Mouse (Mus musculus): ENCODE results near the gene Heg1. TPM values are rescaled to one million over a fixed set of nuclear protein-coding genes. Genes with fewer than 3 reads are reported as not detected.
A peak's percentile ranks its signal among the peaks of the same experiment; 100 is the strongest.

The Heg1 gene
- polyA plus RNA-seq, 2 experiments, result 3.2 to 3.5 TPM

DNA sequence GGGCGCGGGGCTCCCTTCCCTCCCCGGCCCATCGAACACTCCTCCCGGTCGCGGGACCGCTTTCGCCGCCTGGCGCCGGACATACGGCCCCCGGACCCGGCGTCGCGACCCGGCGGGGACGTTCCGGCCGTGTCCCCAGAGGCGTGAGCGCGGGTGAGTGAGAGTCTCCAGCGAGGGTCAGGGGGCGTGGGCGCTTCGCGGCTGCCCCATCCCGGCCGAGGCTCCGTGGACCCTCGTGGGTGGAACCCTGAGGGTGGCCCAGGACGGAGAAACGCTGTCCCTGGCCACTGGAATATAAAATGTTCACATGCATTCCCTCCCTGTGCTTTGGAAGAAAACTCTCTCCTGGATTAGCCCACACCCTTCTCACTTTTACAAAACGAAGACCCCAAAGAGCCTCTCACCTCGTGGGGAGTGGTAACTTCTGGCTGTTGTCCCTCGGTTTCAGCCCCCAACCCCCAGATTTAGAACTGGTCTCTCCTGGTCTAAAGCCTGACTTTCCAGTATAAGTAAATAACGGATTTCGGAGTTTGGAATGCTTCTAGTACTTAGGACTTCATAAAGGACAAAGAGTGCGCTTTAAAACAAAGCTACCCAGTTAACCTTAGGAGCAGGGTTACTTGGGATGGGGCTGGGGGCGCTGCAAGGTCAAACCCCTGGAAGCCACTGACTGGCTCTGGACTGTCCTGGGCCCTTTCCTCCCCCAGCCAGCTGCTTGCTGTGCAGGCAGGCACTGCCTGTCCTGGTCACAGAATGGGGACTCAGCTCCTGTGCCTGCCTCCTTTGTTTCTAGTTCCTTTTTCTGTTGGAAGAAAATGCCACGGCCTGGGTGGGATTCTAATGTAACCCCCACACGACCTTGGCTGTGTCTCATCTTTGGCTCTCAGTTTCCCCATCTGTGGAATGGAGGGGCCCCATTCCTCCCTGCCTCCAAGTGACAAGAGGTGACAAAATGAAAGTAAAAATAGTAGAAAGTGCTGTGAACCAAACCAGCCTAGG lies 832 bp downstream of the Heg1 start:
- ATAC-seq (ENCODE audit: insufficient read depth) (peak; percentile 35), DNase-seq (ENCODE audit: low read depth in 3 of 3, low spot score in 3 of 3) (no peak)
- WGBS (ENCODE audit: insufficient replicate concordance), result under 1% methylated on average over 41 of the region's 46 CpGs
- Histone ChIP-seq H3K4me1 (replicated peaks; ENCODE audit: control insufficient read depth in 2 of 2, insufficient read depth in 2 of 2, low read length in 1 of 2) (peaks cover 8 to 28% of the 10 kb centered on the region in 2 experiments), H3K27me3 (ENCODE audit: control insufficient read depth, insufficient read depth, low read length) (no peaks in the 10 kb centered on the region), H3K36me3 (replicated peaks; ENCODE audit: control insufficient read depth, insufficient read depth, low read depth) (no peaks in the 10 kb centered on the region), H3K27ac (no peak overlapping the region), H3K9me3 (ENCODE audit: control insufficient read depth, low read length) (no peaks in the 10 kb centered on the region), H3K4me3 (ENCODE audit: insufficient read depth in 1 of 2, low read depth in 2 of 2, low read length in 2 of 2) (peak overlapping the region; percentile 58 to 64), H3K9ac (replicated peaks) (peak overlapping the region; percentile 67), H3K4me2 (ENCODE audit: low read depth) (peak overlapping the region; percentile 85)
- TF ChIP-seq EP300 (IDR thresholded peaks at IDR 0.05; ENCODE audit: low read depth) (no peak), CTCF (IDR thresholded peaks at IDR 0.05; ENCODE audit: low read depth) (no peak)

- H3K4me1 ChIP-seq (replicated peaks; ENCODE audit: control insufficient read depth in 2 of 2, insufficient read depth in 2 of 2, low read length in 1 of 2), result peaks cover 8 to 34% of the 10 kb centered on the region in 2 experiments
- 47% methylated on average over 1 of the region's 1 CpGs for WGBS (ENCODE audit: insufficient replicate concordance)
- peak overlapping the region in 1 of 2 experiments; percentile 58; a peak in 2 of 4 replicates for H3K4me3 ChIP-seq (ENCODE audit: insufficient read depth in 1 of 2, low read depth in 2 of 2, low read length in 2 of 2)
- no peak overlapping the region for H3K9ac ChIP-seq (replicated peaks)
- ATAC-seq (ENCODE audit: insufficient read depth), result no peak
- H3K27ac ChIP-seq, result no peak overlapping the region
- H3K27me3 ChIP-seq (ENCODE audit: control insufficient read depth, insufficient read depth, low read length), result no peaks in the 10 kb centered on the region
- no peaks in the 10 kb centered on the region for H3K36me3 ChIP-seq (replicated peaks; ENCODE audit: control insufficient read depth, insufficient read depth, low read depth)
- H3K9me3 ChIP-seq (ENCODE audit: control insufficient read depth, low read length), result no peaks in the 10 kb centered on the region
- no peak for DNase-seq (ENCODE audit: low read depth in 3 of 3, low spot score in 3 of 3)
- TF ChIP-seq CTCF (IDR thresholded peaks at IDR 0.05; ENCODE audit: low read depth) (no peak), EP300 (IDR thresholded peaks at IDR 0.05; ENCODE audit: low read depth) (no peak)
- peak overlapping the region; percentile 85 for H3K4me2 ChIP-seq (ENCODE audit: low read depth)
Observed at GRCm38 (mm10) chr16:33686056-33686455, 1.9 kb downstream of the Heg1 start.

DNA sequence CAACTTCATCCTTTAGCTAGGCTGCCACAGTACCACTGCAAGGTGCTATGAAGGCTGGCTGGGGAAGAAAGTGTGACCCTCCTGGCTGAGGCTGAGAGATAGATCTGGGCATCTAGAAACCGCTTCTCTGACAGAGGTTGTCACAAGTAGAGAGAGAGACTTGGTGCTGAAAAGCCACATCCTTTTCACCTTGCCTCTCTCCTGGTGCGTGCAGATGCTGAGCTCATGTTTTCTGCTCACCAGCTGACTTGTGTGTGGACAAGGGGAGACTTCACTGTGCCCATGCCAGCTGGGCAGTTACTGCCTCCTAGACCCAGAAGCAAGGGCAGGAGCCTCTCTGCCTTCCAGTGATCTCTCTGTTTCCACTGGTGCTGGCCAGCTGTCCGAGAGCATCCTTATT lies 3.6 kb downstream of the Heg1 start:
- Histone ChIP-seq H3K4me1 (replicated peaks; ENCODE audit: control insufficient read depth in 2 of 2, insufficient read depth in 2 of 2, low read length in 1 of 2) (peaks cover 8 to 40% of the 10 kb centered on the region in 2 experiments), H3K27ac (no peak overlapping the region), H3K27me3 (ENCODE audit: control insufficient read depth, insufficient read depth, low read length) (no peaks in the 10 kb centered on the region), H3K4me2 (ENCODE audit: low read depth) (peak overlapping the region; percentile 32), H3K9ac (replicated peaks) (no peak overlapping the region), H3K4me3 (ENCODE audit: insufficient read depth in 1 of 2, low read depth in 2 of 2, low read length in 2 of 2) (no peak overlapping the region; a peak in 1 of 4 replicates), H3K9me3 (ENCODE audit: control insufficient read depth, low read length) (no peaks in the 10 kb centered on the region), H3K36me3 (replicated peaks; ENCODE audit: control insufficient read depth, insufficient read depth, low read depth) (no peaks in the 10 kb centered on the region)
- DNase-seq (ENCODE audit: low read depth in 3 of 3, low spot score in 3 of 3), result no peak
- no peak for ATAC-seq (ENCODE audit: insufficient read depth)
- 55% methylated on average over 3 of the region's 3 CpGs for WGBS (ENCODE audit: insufficient replicate concordance)
- TF ChIP-seq EP300 (IDR thresholded peaks at IDR 0.05; ENCODE audit: low read depth) (no peak), CTCF (IDR thresholded peaks at IDR 0.05; ENCODE audit: low read depth) (no peak)

DNA sequence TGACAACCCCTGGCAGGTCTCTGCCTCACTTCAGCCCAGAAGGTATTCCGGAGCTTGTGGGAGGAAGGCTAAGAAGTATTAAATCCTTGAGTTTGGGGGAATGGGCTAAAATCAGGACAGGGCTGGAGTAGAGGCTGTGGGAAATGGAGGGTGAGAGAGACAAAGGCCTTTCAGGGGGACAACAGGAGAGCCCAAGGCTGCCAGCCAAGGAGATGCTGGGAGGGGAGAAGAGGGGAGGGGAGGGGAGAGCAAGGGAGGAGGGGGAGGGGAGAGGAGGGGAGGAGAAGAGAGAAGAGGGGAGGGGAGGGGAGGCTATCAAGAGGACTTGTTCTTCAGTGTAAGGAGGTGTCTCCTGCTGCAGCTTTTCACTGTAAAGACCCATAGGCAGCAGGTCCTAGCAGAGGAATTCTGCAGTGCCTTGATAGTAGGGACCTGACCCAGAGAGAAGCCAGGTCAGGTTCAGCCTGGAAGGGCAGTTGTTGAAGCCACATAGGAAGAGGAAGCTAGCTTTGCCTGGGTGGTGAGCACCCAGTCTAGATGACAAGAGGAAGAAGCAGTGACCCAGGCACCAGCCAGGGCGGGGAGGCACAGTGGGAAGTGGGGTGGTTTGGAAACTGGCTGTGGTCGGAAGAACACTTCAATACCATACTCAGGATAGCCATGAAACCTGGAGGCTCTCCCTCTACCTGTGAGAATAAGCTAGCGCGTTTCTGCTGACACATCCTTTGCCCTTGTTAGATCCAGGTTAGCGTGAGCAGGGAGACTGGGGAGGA lies 7.0 kb downstream of the Heg1 start:
- Histone ChIP-seq H3K36me3 (replicated peaks; ENCODE audit: control insufficient read depth, insufficient read depth, low read depth) (no peaks in the 10 kb centered on the region), H3K4me2 (ENCODE audit: low read depth) (no peak overlapping the region), H3K4me1 (replicated peaks; ENCODE audit: control insufficient read depth in 2 of 2, insufficient read depth in 2 of 2, low read length in 1 of 2) (peaks cover 2 to 26% of the 10 kb centered on the region in 2 experiments), H3K27me3 (ENCODE audit: control insufficient read depth, insufficient read depth, low read length) (no peaks in the 10 kb centered on the region), H3K9me3 (ENCODE audit: control insufficient read depth, low read length) (no peaks in the 10 kb centered on the region), H3K27ac (no peak overlapping the region), H3K9ac (replicated peaks) (no peak overlapping the region), H3K4me3 (ENCODE audit: insufficient read depth in 1 of 2, low read depth in 2 of 2, low read length in 2 of 2) (no peak overlapping the region)
- DNase-seq (ENCODE audit: low read depth in 3 of 3, low spot score in 3 of 3), result no peak
- WGBS (ENCODE audit: insufficient replicate concordance), result 47% methylated on average over 6 of the region's 6 CpGs
- TF ChIP-seq EP300 (IDR thresholded peaks at IDR 0.05; ENCODE audit: low read depth) (no peak), CTCF (IDR thresholded peaks at IDR 0.05; ENCODE audit: low read depth) (no peak)
- no peak for ATAC-seq (ENCODE audit: insufficient read depth)

GRCm38 (mm10) chr16:33693553-33693952 lies 9.4 kb downstream of the Heg1 start:
- H3K9me3 ChIP-seq (ENCODE audit: control insufficient read depth, low read length), result no peaks in the 10 kb centered on the region
- H3K4me3 ChIP-seq (ENCODE audit: insufficient read depth in 1 of 2, low read depth in 2 of 2, low read length in 2 of 2), result no peak overlapping the region
- no peak for TF ChIP-seq CTCF (IDR thresholded peaks at IDR 0.05; ENCODE audit: low read depth)
- no peak for ATAC-seq (ENCODE audit: insufficient read depth)
- no peak overlapping the region for H3K4me2 ChIP-seq (ENCODE audit: low read depth)
- peaks cover 0 to 16% of the 10 kb centered on the region in 2 experiments; a peak in 2 of 4 replicates for H3K4me1 ChIP-seq (replicated peaks; ENCODE audit: control insufficient read depth in 2 of 2, insufficient read depth in 2 of 2, low read length in 1 of 2)
- no peak for DNase-seq (ENCODE audit: low read depth in 3 of 3, low spot score in 3 of 3)
- H3K9ac ChIP-seq (replicated peaks), result no peak overlapping the region
- no peaks in the 10 kb centered on the region for H3K27me3 ChIP-seq (ENCODE audit: control insufficient read depth, insufficient read depth, low read length)
- WGBS (ENCODE audit: insufficient replicate concordance), result 71% methylated on average over 1 of the region's 1 CpGs
- no peaks in the 10 kb centered on the region for H3K36me3 ChIP-seq (replicated peaks; ENCODE audit: control insufficient read depth, insufficient read depth, low read depth)
- no peak overlapping the region for H3K27ac ChIP-seq
